Mouse (Mus musculus) layer of hippocampus, adult 9-11 months (tissue): ENCODE data around the gene Ccl5.
"Not testable (repeated sequence)": the region's sequence is repeated elsewhere in the genome, so short reads cannot be mapped to it uniquely, and the experiment has no call there.

Source experiments
- DNase-seq: peaks from one replicate; pipeline ENCODE4 v3.0.0; 2022

Gene Ccl5

GRCm38 (mm10) chr11:83530360-83530759 is at the start of gene Ccl5:
Ccl5 (minus strand) TSS chr11:83530518.
- no peak for DNase-seq

DNA sequence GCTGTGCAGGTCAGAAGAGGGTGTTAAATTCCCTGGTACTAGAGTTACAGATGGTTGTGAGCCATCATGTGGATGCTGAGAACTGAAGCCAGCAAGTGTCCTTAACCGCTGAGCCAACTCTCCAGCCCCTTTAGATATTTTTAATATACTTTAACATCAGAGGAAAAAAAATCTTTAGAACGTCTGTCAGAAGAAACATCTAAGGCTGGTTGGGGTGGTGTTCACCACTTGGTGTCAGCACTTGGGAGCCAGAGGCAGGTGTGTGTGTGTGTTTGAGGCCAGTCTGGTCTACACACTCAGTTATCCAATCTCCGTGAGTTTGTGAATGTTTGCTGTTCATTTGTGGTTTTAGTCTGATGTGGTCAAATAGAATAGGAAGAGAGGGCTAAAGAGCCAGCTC is 48.7 kb upstream of the Ccl5 start:
- DNase-seq = no peak

GRCm38 (mm10) chr11:83578186-83578760 is 48.0 kb upstream of the Ccl5 start, which contains the start of gene Ccl9:
Ccl9 (minus strand) TSS chr11:83578636.
- DNase-seq = peak; percentile 33

- no peak for DNase-seq
Observed at GRCm38 (mm10) chr11:83576927-83577555, 46.7 kb upstream of the Ccl5 start.

DNA sequence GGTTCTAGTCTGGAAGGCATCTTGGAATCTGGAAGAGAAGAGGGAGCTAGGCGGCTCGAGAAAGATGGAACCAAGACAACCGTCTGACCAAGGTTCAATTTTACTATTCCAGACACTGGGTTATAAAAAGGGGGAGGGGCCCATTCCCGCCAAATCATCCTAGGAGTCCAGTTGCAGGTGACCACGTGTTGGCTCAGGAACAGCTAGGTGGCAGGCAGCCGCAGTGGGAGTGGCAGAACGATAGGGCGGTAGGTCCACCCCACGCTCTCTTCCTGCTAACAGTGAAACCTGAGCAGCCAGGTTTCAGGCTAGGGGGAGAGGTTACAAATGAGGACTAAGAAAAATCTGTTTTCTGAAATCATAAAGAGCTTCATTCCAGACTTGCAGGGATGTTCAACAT is 42.5 kb upstream of the Ccl5 start:
- DNase-seq = no peak

DNA sequence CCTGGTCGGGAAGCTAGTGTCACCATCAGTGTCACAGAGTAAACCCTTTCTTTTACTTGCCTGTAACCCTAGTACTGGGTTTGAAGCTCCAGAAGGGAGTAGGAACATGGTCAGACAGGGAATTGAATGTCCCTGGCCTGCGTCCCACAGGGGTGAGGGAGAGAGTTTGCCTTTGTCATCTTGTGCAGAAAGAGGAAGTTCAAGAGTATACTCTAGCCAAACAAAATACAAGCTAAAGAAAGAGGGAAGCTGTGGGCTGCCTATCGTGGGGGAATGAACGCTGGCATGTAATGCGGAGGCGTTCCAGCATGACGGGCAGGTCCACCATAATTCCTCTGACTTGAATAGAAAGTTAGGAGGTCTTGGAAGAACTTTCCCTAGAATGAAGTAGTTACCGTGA is 41.9 kb upstream of the Ccl5 start:
- DNase-seq = peak; percentile 55

GRCm38 (mm10) chr11:83570189-83570588 is 39.9 kb upstream of the Ccl5 start:
- DNase-seq = no peak

DNA sequence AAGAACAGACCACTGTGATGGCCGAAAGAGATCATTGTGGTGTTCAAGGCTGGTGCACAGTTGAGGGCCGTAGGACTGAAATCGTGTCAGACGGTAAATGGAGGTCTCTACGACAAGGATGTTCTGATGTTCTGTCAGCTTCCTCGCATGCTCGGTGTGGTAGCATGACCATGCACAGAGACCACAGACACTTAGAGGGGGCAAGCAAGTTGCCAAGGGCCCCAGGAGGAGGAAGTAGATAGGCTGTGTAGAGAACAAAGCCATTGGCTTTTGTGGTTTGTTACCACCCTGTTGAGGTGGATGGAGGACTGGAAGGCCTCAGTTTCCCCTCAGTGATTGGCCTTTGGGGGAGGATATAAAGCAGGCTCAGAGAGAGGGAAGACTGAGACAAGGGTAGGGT is 38.9 kb upstream of the Ccl5 start:
- no peak for DNase-seq

GRCm38 (mm10) chr11:83568786-83569185 is 38.5 kb upstream of the Ccl5 start:
- DNase-seq = no peak

DNA sequence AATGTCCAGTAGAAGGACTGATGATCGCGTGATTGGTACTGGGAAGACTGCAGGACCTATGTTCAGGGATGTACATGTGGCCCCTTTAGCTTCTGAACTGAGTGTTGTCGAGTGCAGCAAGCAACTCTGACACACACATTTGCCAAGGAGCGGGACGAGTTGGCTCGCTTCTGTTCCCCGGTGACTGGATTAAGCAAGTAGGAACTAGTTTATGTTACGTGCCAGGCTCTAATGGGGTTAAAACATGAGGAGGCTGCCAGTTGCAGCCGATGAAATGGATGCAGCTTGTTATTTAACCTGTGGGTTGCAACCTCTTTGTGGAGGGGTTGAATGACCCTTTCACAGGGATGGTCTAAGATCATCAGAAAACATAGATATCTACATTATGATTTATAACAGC is 37.7 kb upstream of the Ccl5 start:
- no peak for DNase-seq

DNA sequence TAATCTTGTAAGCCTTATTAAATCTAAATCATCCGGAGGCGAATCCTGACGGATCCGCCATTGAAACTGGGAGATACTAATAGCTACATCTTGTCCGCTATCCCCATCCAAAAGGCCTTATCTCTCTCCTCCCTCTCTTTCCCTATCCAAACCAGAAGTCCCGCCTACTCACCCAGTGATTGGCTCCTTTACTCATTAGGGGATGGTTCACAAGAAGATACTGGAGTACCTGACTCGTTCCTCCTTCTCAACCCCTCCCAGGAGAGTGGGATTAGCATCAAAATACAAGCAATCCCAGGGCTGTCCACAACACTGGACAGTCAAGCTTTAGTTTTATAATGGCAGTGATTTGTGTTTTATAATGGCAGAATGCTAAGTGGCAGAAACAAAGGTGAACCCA is 37.0 kb upstream of the Ccl5 start:
- DNase-seq = no peak

DNA sequence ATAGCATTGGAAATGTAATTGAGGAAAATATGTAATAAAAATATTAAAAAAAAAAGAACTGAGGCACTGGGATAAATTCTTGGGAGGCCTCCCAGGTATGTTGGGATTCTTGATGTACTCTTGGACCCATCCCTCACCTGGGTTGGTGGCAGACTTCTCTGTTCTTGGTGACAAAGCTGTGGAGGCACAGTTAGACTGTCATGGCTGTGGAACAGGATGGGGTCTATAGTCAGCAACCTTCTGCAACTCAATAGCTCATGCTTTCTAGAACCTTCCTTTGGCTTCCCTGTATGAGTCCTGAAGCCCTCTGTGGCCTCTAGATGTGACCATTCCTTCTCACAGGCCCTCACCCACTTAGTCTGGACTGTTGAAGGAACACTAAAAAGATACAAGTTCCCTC is 36.3 kb upstream of the Ccl5 start:
- no peak for DNase-seq

- DNase-seq = no peak
Observed at GRCm38 (mm10) chr11:83563754-83564153, 33.4 kb upstream of the Ccl5 start.

DNA sequence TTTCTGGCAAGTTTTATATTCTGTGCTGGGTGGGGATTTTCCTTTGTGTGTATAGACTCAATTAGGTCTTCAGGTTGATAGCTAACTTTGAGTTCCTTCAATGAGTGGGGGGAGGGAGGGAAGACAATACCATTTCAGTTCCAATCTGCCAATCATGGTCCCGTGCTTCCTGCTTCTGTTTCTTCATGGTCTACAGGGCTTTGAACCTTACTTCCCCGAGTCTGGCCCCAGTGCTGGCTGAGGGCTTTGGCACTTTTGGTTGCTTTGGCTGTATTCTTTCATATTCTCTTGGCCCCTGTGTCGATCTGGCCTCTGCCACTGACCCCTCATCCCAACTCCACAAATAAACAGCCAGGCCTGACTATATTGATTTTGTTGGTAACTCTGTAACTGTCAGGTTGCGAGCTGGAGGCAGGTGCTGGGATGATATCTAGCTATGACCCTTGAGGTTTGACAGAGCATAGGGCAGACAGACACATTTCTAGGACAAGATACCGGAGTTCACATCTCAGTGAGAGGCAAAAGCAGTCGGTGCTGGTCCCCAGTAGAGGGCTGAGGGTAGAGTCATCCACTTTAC is 32.1 kb upstream of the Ccl5 start:
- DNase-seq = no peak

DNA sequence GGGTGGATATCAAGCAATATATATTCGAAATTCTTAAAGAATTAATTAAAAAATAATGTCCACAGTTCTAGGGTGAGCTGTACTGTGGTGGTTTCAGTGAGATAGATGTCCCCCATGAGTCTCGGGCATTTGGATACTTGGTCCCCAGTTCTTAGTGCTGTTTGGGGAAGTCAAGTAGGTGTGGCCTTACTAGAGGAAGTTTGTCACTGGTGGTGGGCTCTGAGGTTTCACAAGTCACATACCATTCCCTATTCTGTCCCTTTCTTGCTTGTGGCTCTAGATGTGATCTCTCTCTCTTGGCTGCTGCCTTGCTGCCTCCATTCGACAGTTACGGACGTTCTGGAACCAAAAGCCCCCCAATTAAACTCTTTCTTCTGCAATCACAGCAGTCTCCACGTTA is 30.1 kb upstream of the Ccl5 start:
- DNase-seq = peak; percentile 36

DNA sequence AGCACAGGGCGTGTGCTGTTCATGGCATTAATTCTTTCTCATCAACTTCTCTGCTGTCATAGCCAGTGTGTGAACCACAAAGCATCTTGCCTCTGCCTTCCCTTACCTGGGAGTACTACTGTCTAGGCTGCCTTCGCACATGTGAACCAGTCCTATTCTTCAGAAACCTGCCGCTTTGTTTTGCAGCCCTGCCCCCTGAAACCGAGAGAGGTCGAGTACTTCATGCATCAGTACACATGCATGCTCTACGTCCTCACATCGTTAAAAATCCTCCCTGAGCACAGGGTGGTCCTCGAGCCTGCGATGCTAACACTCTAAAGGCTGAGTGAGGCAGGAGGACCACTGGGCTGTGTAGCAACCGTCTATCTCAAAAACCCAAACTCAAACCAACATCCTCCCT is 26.8 kb upstream of the Ccl5 start:
- DNase-seq = no peak

- DNase-seq = no peak
Observed at GRCm38 (mm10) chr11:83556085-83556781, 25.9 kb upstream of the Ccl5 start.

DNA sequence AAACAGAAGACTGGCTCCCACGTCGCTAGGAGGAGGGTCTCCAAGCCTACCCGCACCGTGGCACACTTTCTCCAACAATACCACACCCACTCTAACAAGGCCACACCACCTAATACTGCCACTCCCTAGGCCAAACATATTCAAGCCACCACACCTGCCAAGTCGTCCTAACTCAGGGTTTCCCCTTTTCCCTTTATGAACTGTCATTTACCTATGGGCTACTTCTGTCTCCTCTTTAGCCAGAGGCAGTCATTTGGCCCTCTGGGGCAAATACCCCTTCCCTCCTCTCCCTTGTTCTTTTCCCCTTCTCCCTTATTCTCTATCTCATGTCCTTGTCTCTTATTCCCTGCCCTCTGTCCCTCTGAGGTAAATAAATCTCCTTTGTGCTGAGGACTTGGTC is 21.4 kb upstream of the Ccl5 start:
- DNase-seq = no peak

DNA sequence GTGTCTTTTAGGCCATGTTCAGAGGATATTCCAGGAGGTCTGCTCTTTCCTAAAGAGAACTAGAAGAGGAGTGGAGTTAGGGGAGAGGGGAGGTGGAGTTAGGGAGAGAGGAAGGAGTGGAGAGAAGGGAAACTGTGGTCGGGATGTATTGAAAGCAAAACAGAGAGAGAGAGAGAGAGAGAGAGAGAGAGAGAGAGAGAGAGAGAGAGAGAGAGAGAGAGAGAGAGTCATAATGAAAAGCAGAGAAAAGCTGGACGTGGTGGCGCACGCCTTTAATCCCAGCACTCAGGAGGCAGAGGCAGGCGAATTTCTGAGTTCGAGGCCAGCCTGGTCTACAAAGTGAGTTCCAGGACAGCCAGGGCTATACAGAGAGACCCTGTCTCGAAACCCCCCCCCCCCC is 20.7 kb upstream of the Ccl5 start:
- not testable (repeated sequence) for DNase-seq

- DNase-seq = no peak
Observed at GRCm38 (mm10) chr11:83550186-83550632, 19.9 kb upstream of the Ccl5 start.

GRCm38 (mm10) chr11:83544214-83544613 is 13.9 kb upstream of the Ccl5 start:
- peak; percentile 41 for DNase-seq

DNA sequence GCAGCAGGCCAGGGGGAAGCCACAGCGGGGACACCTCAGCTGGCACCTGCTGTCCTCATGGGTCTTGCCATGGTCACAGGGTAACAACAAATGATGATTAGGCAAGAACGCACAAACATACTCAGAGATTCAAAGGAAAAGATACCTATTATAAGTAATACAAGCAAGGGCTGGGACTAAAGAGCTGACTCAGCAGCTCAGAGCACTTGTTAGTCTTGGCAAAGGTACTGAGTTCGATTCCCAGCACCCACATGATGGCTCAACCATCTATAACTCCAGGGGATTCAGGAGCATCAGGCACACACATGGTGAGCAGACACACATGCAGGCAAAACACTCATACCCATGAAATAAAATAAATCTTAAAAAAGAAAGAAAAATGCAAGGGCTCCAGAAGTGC is 11.1 kb upstream of the Ccl5 start:
- DNase-seq = no peak

- no peak for DNase-seq
Observed at GRCm38 (mm10) chr11:83540931-83541330, 10.6 kb upstream of the Ccl5 start.

- no peak for DNase-seq
Observed at GRCm38 (mm10) chr11:83538705-83539314, 8.5 kb upstream of the Ccl5 start.
